Mouse (Mus musculus) bone marrow, adult 2 months (tissue): ENCODE data around the gene Smg1. TPM values are rescaled to one million over a fixed set of nuclear protein-coding genes. Genes with fewer than 3 reads are reported as not detected.
"Not testable (repeated sequence)": the region's sequence is repeated elsewhere in the genome, so short reads cannot be mapped to it uniquely, and the experiment has no call there.

Experiments used
- H3K27ac ChIP-seq: fragments of 200-500 bp; 2 replicates; pipeline ENCODE4 v1.5.1; 2012; ENCODE audit warnings: low read depth, mild to moderate bottlenecking, control low read depth, inconsistent platforms, low read length; ENCODE audit not compliant: control insufficient read depth, poor library complexity, insufficient read depth
- H3K4me1 ChIP-seq: fragments of 200-500 bp; 2 replicates; pipeline ENCODE4 v1.6.1; 2011; ENCODE audit warnings: low read length; ENCODE audit not compliant: control insufficient read depth, insufficient read depth
- H3K4me3 ChIP-seq: fragments of 200-500 bp; replicated peaks from 2 replicates; pipeline ENCODE3; 2011; ENCODE audit warnings: mild to moderate bottlenecking, low read depth, low read length, control low read depth; ENCODE audit not compliant: control insufficient read depth
- CTCF ChIP-seq: fragments of 200-500 bp; IDR thresholded peaks from 2 replicates; pipeline ENCODE4 v1.5.1; 2011; ENCODE audit warnings: low read length, control low read depth; ENCODE audit not compliant: control insufficient read depth, insufficient read depth
- POLR2A ChIP-seq: fragments of 200-500 bp; IDR thresholded peaks from 2 replicates; pipeline ENCODE4 v1.6.1; 2011; ENCODE audit warnings: low read depth, mild to moderate bottlenecking, control low read depth, low read length, borderline replicate concordance; ENCODE audit not compliant: control insufficient read depth
- WGBS: fragments of 180-500 bp; shearing (Covaris S2); methylation state at CpG from one replicate; pipeline ENCODE4 v1.1.7; 2018; 5-methylcytosine and 5-hydroxymethylcytosine counted together
- polyA plus RNA-seq: library from polyadenylated mRNA; stranded (reverse); fragments of >200 nt; gene quantifications from 2 replicates; pipeline ENCODE4 v1.2.4, GENCODE M21; 2011; ENCODE audit warnings: low replicate concordance; ENCODE audit not compliant: missing spikeins, insufficient read depth, insufficient read length

Gene Smg1
- polyA plus RNA-seq, 1 experiment: 18.2 TPM

DNA sequence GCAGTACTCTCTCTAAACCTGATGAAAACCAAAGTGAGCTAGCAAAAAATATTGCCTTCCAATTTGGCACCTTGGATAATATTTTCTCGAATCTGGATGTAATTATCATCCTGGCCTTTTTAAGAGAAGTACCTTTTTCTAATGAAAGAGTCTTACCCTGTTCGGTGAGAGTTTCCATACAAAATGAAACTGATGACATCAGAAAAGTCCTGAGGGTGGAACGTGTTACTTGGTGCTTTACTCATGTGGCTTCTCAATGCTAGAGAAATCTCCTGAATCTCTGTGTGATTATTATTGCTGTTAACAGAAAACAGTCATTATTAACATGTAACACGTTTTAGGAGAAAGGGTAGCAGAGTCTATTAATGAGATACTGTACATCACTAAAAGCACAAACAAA is 57.6 kb downstream of the Smg1 start:
- no peaks in the 10 kb centered on the region for H3K4me1 ChIP-seq
- no peak overlapping the region for H3K27ac ChIP-seq
- no peak overlapping the region for H3K4me3 ChIP-seq
- WGBS: 82% methylated on average over 4 of the region's 4 CpGs
- TF ChIP-seq CTCF: no peak
- no peak for TF ChIP-seq POLR2A

GRCm38 (mm10) chr7:118184604-118185003 is 58.9 kb downstream of the Smg1 start:
- Histone ChIP-seq H3K4me3 (no peak overlapping the region), H3K27ac (no peak overlapping the region), H3K4me1 (no peaks in the 10 kb centered on the region)
- 93% methylated on average over 1 of the region's 1 CpGs for WGBS
- TF ChIP-seq CTCF (no peak), POLR2A (no peak)

GRCm38 (mm10) chr7:118181123-118181522 is 62.3 kb downstream of the Smg1 start:
- no peak overlapping the region for H3K4me3 ChIP-seq
- H3K27ac ChIP-seq: no peak overlapping the region
- no peak for TF ChIP-seq POLR2A
- TF ChIP-seq CTCF: no peak
- no peaks in the 10 kb centered on the region for H3K4me1 ChIP-seq
- 71% methylated on average over 3 of the region's 3 CpGs for WGBS

- TF ChIP-seq POLR2A: no peak
- Histone ChIP-seq H3K4me1 (no peaks in the 10 kb centered on the region), H3K27ac (no peak overlapping the region), H3K4me3 (no peak overlapping the region)
- WGBS: 90% methylated on average over 3 of the region's 3 CpGs
Observed at GRCm38 (mm10) chr7:118179782-118180181, 63.7 kb downstream of the Smg1 start.

DNA sequence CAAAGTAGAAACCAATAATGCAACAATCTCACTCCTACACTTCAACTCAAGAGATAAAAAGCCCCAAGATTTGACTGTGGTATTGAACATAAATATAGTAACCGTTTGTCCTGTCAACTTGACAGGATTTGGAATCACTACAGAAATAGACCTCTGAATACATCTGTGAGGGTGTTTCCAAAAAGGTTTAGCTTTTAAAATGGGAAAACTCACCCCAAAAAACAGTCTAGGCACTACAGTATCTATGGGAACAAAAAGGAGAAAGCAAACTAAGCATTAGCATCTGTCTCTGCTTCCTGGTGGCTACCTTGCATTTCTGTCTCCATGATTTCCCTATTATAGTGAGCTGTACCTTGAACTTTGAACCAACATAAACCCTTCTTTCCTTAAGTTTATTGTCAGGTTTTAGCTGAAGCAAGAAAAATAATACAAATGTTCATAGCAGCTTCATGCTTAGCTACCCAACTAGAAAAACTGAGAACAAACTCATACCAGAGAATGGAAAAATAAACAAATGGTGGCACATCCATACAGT is 67.6 kb downstream of the Smg1 start:
- TF ChIP-seq CTCF (no peak), POLR2A (no peak)
- Histone ChIP-seq H3K27ac (no peak overlapping the region), H3K4me3 (no peak overlapping the region), H3K4me1 (no peaks in the 10 kb centered on the region)
- 59% methylated on average over 1 of the region's 1 CpGs for WGBS

DNA sequence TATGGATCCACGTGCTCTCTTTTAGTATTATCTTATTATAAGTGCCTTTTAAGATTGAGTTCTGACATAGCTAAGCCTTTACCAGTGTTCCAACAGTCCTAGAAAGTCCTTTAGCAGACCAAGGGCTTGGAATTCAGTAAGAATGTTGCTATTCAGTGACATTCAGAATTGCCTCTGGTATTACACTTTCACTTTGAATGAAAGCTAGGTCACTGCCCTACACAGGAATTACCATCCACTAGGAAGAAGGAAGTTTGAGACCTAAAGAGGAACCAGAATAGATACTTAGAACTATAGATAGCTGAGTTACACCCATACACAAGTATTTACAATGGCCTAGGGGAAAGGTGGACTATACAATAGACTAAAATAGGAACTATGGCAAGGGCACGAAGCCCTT is 73.3 kb downstream of the Smg1 start:
- H3K4me3 ChIP-seq, H3K27ac ChIP-seq, H3K4me1 ChIP-seq: not testable (repeated sequence)
- WGBS: 55% methylated on average over 2 of the region's 2 CpGs

DNA sequence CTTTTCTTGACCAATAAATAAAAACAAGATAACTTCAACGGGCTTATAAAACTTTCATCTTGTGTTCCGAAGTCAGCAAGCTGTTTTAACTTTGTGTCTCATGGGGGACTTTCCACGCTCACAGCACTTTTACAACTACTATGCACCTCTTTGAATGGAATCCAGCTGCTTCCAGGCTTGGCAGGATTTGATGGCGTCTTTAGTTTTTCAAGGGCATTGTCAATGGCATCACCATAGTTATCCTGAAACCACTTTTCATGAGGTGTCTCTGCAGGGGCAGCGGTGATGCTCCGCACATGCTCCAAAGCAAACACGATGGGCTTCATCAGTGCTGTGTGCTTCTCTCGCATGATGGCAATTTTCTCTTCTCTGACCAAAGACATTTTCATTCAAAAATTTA is 80.5 kb downstream of the Smg1 start:
- 91% methylated on average over 8 of the region's 8 CpGs for WGBS
- TF ChIP-seq POLR2A (no peak), CTCF (no peak)
- H3K4me1 ChIP-seq: no peaks in the 10 kb centered on the region

DNA sequence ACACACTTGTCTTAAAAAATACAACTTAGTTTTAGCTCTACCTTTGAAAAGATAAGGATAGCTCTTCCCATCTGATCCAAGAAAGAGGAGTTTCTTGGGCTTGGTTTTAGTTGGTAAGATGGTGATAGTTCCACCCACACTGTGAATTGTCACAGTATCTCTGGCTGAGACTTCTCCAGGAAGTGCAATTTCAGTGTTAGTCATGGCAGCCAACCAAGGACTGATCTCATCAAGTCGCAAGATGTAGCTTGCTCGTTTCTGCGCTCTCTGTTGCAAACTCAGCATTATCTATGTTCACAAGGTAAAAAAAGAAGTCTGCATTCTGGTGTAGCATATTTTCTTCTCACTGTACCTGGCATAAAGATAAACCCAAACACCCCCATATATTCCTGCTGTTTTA is 83.3 kb downstream of the Smg1 start:
- WGBS: 83% methylated on average over 3 of the region's 3 CpGs
- Histone ChIP-seq H3K4me1 (no peaks in the 10 kb centered on the region), H3K4me3 (no peak overlapping the region), H3K27ac (no peak overlapping the region)
- no peak for TF ChIP-seq POLR2A
- no peak for TF ChIP-seq CTCF

More for the DNA sequence above, 80.5 kb downstream of the Smg1 start:
- no peak overlapping the region for H3K27ac ChIP-seq
- no peak overlapping the region for H3K4me3 ChIP-seq

DNA sequence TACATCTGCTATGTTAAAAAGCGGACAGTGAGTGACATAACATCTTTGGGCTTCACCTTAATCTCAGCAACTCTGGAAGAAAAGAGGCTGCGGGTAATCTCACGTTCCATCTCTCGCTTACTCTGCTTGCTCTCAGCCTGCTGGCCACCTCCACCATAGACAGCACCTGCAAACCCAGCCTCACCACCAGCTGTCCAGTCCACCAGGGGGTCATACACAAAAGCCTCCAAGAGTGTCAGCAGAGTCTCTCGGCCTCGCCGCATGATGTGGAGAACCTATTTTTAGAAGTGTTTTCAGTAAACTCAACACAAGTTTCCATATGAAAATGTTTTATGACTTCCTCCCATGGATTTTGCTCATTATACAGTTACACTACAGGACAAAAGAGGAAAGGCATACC is 87.0 kb downstream of the Smg1 start:
- H3K4me1 ChIP-seq: no peaks in the 10 kb centered on the region
- no peak overlapping the region for H3K4me3 ChIP-seq
- 96% methylated on average over 7 of the region's 7 CpGs for WGBS
- H3K27ac ChIP-seq: no peak overlapping the region
- TF ChIP-seq POLR2A (no peak), CTCF (no peak)

- TF ChIP-seq POLR2A (no peak), CTCF (no peak)
- Histone ChIP-seq H3K4me3 (no peak overlapping the region), H3K27ac (no peak overlapping the region), H3K4me1 (no peaks in the 10 kb centered on the region)
- 68% methylated on average over 6 of the region's 6 CpGs for WGBS
Observed at GRCm38 (mm10) chr7:118154150-118154549, 89.3 kb downstream of the Smg1 start.
